Mouse (Mus musculus) layer of hippocampus, postnatal 14 days (tissue): ENCODE data around the gene Gm21987. TPM values are rescaled to one million over a fixed set of nuclear protein-coding genes. Genes with fewer than 3 reads are reported as not detected.

Experiments used
- DNase-seq, 2 experiments: peaks; one replicate each; pipeline ENCODE4 v3.0.0; 2021 to 2022; ENCODE audit warnings: low spot score in 2 of 2, mixed read lengths in 1 of 2
- total RNA-seq, 2 experiments: library from RNA; stranded (reverse); gene quantifications; 2 replicates each; pipeline ENCODE4 v1.2.3; 2021

Gm21987 gene
- total RNA-seq, 2 experiments from 2014 or later: not detected

DNA sequence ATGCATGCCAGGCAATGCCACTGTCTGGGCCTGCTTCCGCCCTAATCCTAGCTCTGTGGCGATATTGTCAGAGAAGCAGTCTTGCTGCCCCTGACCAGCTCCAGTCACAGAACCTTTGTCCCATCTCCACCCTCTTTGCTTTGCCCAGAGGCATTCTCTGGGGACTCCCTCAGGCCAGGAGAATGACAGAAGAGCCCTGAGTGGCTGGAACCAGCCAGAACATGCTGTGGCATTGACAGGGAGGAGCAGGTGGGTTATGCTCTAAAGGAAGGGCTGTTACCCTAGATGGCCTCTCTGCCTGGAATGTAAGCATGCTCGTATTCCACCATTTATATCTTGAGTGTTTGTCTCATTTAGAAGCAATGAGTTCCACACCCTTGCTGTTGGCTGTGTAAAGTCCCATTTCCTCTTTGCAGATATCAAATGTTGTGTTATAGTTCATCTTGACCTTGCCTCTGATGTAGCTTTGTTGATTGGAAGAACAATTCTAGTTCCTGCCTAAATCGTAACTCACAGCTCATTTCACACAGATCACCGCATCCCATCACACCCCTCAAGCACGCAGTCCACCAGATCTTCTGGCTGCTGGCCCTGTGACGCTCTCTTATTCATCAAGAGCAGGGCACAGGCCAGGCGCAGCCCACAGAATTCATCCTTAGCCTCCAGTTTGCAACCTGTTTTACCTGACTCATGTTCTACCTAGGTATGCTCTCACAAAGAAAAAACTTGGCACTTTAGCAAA, 24.0 kb downstream of the Gm21987 start:
- no peak for DNase-seq

DNA sequence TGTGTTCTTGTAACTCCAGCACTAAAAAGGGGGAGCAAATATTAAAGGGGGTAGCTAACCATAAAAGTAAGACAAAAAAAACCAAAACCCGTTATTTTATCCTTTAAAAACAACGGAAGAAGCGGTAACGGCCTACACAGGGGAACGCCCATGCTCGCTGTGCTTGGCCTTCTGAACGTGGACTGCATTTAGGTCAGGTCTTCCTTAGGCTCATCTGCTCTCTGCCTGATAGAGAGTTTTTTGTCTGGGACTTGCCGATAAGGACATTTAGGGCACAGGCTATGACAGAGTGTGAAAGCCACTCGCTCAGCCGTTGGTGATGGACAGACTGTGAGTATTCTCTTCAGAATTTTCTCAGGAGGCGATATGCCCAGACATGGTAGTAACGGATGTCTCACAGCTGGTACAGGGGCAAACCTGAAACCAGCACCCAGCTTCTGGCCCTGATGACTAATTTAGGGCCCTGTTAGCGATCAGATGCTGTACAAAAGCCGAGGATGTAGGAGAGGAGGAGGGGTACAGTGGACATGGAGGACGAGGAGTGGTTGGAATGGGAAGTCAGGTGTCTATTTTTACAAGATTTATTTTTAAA, 25.0 kb downstream of the Gm21987 start:
- no peak for DNase-seq

DNA sequence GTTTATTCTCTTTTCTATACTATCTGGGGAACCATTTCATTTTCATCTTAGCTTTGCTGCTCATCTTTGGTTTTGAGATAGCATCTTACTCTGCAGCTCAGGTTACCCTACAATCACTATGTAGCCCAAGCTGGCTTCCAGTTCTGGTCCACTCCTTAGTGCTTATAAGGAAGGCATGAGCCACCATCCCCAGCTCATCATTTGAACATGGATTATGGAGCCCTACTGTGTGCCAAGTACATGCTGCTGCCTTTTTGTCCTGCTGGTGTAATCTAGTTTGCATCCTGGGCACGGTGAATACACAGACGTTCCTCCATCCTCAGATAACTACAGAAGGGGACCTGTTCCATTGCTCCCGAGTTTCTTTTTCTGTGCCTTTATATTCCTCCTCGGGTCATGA, 26.0 kb downstream of the Gm21987 start:
- DNase-seq: no peak

DNA sequence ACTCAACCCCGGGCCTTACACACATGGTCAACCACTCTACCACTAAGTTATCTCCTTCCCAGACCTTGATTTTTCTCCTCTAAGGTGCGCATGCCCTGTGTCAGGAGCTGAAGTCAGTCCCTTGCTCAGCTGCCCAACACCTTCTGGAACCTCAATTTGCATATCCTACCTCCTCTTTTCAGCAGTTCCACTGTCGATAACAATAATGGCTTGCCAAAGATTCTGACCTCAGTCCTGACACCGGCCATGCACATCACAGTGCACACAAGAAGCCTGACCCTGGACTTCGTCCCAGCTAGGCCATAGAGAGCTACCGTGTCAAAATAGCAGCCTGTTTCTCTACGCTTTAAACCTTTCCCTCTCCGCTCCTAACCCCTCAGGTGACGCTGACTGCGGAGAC, 26.6 kb downstream of the Gm21987 start:
- no peak for DNase-seq

DNA sequence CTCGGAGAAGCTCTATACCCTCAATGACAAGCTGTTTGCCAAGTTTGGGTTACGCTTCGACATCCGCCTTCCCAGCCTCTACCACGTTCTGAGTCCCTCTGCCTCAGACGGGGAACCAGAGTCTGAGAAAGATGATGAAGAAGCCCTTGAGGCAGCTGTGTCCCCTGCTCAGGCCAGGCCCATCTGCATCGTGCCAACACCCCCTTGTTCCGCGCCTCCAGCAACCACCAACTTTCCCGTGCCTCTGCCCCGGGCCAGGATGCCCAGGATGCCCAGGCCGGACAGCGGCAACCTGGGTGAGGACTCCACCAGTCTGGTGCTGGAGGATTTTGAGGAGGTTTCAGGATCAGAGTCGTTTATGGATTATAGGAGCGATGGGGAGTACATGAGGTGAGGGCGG, 27.1 kb downstream of the Gm21987 start:
- DNase-seq: no peak

DNA sequence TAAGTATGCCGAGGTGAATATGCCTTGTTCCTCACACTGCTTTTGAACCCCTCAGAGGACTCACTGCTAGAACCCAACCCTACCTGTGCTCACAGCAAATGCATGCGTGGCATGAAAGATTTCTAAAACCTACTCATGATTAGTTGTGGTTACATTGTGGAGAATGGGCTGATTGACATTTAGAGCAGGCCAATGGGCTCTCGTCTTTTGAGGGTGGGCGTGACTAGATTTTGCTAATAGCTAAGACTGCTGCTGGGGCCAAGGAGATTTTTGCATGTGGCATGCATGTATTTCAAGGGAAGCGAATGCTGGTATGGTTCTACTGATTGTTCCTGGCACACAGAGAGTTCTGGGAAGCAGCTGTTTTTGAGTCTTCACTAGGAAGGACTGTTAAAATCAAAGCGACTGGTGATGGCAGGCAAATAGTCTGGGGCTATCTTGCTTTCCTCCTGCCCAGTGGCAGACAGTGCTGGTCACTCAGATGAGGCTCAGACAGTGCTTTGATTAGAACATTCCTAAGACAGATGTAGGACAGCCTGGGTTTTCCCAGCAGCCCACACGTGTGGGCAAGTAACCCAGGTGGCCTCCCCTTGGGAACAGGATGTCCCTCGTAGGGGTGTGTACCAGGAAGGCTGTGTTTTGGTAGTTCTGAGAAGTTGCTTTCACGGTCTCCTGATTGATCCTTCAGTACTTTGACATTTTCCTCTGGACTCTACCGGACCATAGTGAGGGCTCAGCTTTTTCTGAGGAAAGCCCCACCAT, 27.7 kb downstream of the Gm21987 start:
- no peak for DNase-seq

DNA sequence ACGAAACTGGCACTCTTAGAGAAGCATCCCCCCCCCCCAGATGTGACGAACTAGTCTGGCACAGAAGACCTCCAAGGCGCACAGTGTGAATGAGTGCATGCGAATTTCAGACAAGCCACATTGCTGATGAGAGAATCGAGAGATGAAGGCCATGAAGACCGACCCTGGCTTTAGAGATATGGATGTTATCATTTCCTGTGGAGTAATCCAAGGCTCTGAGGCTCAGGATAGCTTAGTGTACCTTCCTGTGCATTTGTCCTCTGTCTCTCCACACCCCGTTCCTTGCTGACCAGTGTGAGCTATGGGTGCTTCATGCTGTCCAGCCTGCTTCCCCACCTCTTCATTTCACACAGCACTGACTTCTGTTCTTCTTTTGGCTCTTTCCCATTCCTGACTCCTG, 28.3 kb downstream of the Gm21987 start:
- no peak for DNase-seq

DNA sequence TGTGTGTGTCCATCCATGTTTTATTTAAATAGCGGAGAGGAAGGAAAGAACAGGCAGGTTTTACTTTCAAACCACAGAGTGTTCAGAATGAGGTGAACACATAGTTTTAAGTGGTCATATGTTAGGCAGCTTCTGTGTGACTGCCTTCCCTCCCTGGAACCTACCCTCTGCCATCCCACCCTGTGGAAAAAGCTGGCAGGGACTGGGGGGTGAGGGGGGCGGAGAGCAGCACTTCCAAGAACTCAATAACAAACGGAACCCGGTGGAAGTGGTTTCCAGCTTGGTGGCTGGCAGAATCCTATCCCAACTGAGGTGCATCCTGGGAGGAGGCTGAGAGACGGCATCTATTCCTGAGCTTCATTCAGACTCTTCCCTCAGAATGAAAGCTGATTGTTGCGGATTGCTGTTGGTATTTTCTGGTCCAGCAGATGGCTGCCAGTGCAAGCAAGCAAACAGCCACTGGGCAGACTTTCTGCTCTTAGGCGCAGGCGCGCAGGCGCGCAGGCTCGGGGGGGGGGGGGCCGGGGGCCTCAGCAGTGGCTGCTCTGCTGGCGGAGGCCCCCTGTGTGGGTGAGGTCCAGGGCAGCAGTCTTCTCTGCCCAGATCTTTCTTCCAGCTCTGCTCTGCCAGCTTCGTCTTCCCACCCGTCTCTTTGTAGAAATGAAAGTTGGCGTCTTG, 29.5 kb downstream of the Gm21987 start:
- DNase-seq: peak; percentile 69 to 71

DNA sequence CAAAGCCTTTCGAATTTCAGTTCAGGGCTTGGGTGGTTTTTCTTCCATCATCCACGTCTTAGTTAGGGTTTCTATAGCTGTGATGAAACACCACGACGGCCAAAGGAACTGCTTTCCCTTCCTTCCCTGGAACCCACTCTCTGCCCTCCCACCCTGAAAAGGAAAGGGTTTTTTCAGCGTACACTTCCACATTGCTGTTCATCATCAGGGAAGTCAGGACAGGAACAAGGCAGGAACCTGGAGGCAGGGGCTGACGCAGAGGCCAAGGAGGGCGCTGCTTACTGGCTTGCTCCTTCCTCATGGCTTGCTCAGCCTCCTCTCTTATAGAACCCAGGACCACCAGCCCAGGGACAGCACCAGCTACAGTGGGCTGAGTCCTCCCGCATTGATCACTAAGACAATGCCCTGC, 30.0 kb downstream of the Gm21987 start:
- DNase-seq: no peak

DNA sequence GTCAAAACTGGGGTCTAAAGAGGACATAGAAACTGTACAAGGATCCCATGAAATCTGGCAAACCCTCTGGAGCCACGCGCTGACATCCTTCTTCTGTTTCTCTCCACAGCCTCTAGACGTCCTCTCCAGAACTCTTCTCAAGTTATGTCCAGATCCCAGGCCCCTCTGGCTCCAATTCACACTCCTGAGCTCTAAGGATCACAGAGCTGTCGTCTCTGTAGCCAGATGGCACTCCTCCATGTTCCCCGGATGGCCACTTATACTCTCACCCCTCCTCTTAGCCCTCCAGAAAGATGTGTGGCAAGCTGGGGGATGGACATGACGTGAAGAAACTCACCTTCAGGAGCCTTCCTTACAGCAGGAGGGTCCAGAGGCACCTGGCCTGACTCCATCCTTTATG, 30.7 kb downstream of the Gm21987 start:
- DNase-seq: no peak

DNA sequence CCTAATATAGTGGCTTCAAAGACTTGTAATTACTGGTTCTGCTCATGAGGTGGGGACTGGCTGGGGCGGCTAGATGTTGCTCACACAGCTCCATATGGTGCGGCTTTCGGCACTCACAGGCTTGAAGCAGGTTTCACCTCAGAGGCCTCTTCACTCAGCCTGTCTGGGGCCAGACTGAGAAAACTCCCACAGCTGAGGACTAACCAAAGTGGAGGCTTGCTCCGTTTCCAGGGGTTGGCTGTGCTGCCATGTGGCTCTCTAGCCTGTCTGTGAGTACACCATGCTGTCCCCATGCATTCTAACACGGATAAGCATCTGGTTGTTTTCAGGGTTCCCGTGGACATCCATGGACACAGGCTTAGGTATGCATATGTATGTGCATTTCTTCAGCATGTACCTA, 31.8 kb downstream of the Gm21987 start:
- no peak for DNase-seq

DNA sequence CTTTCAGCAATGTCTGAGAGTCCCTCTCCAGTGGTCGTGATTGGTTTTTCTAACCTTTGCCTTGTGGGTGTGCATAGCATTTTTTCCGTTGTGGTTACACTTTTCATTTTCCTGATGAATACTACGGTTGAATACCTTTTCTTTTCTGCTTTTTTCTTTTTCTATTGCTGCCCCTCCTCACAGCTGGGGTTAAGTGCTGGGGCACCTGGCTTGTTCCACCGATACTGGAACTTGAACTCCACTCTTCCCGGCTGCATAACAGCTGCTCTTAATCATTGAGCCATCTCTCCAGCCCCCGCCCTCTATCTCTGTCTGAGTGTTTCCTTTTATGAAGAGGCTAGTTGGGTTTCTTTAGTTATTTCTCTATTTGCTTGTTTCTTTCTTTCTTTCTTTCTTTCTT, 32.2 kb downstream of the Gm21987 start:
- no peak for DNase-seq

DNA sequence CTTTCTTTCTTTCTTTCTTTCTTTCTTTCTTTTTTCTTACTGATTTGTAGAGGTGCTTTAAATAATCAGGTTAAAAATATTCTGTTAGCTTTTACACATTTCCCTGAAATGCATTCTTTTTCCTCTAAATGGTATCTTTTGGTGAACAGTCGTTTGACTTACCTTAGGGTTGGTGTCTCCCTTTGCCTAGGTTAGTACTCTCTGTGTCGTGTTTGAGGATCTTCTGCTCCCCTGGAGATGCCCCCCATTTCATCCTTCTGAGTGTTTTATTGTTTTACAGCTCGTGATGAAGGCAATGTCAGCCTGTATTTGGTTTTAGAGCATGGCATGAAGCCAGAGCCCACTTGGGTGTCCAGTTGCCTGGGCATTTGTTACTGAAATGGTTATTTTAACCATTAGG, 32.7 kb downstream of the Gm21987 start:
- DNase-seq: no peak

DNA sequence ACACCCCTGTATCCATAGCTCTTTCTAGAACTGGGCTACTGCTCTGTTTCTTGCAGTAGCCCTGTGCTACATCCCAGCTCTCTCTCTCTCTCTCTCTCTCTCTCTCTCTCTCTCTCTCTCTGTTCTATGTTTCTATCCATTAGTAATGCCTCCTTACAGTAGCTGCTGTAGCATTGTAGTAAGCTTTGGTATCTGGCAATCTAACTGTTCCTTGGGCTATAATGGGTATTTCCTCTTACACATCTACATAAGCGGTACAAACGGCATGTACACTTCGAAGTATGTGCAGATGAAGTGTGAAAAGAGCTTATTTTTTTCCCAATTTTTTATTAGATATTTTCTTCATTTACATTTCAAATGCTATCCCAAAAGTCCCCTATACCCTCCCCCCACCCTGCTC, 33.1 kb downstream of the Gm21987 start:
- DNase-seq: no peak

DNA sequence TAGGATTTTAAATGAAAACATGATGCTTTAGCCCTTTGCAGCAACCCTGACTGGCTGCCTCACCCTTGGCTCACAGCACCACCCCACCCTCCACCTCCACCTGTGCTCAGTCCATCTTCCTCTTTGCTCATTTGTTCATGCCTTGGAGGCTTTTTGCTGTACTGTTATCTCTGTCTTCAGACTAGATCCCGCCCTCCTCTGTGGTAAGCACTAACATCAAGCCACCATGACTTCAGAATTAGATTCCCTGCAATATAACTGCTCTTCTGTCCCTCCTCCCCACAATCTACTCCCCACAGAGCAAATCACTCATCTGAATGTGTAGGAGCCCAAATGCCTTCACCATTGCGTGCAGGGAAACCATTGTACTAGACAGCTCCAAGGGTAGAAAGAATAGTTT, 36.8 kb downstream of the Gm21987 start:
- DNase-seq: no peak

DNA sequence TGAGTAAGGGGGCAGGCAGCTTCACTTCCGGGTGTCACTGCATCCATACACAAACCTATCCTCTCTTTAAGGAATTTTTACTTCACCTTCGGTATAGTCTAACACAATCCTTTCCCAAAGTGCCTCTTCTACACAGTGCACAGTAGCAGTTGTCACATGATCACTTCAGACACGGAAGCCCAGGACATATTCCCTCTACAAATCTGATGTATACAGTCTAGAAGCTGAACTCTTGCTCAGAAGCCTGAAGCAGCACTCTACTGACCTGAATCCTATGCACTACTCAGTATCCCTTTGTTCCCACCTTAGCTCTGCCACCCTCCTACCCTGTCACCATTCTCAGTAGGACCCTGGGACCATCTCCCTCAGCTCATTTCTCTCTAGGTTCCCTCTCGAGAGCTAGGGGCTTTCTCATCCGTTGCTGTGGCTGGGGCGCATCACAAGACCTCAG, 38.4 kb downstream of the Gm21987 start:
- no peak for DNase-seq

DNA sequence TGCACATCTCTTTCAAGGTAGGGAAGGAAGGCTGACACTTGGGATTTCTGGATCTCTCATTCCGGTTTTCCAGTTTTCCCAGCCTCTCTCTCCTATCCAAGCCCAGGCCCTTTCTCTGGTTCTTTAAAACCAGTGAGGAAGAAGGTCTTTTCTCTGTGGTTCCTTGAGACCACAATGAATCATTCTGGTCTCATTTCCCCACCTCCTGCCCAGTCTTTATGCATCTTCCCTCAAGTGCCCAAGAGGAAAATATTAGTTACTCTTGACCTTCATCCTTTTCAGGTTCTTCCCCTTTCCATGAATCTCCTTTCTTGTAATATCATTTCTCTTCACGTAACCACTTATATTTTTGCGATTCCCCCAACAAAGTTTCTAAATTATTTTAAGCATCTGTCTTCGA, 38.9 kb downstream of the Gm21987 start:
- no peak for DNase-seq

DNA sequence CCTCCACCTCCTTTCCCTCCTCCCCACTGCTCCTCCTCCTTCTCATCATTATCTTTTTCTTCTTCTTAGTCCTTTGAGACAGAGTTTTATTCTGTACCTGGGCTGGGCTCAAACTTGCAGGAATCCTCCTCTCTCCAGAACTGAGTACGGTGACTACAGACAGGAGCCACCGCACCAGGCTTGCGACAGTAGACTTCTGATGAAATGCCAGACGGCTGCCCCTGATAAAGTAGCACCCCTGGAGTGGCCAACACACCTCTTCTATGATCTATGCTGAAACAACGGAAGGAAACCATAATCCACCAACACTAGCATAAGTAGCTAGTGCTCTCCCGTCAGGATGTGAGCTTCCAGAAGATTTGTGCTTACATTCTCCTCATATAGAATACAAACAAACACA, 40.5 kb downstream of the Gm21987 start:
- no peak for DNase-seq

DNA sequence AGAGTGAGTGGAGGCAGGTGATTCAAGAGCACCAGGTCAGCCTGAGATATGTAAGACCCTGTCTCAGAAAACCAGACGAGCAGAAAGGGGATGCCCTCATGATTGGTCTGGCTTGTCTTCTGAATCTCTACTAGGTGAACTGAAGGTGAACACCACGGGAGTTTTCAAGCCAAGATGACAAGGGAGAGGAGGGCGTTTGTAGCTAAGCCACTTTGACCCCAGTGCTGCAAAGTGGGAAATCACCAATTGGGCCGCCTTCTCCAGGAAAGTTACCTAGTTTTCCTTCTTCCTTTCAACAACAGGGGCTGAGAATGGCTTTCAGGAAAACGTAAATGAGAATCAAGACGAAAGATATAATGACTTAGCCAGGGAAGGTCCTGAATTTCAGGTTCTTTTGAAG, 41.9 kb downstream of the Gm21987 start:
- no peak for DNase-seq

DNA sequence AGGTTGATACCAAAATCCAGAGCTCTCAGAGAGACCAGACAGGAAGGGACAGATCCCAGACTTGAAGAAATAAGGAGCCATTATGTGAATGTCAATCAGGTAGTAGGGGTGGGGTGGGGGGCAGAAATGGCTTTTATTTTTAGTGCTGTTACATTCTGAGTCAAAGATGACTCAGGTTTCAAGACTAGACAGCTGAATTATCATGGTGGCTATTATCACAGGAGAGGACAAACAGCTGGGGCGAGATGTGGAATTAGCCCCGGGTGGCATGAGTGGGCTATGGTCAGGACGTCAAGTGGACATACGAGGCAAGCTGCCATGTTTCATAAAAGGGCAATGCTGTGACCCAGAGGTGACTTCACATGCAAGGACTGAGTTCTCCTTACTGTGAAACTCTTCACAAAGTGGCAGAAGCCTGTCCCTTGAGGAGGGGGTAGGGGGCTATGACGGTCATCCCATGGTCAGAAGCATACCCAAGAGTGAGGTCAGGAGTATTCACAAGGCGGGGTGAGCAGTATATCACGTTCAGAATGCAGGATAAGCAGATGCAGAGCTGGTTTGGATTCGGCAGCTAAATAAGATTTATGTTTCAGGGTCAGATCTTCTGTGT, 42.5 kb downstream of the Gm21987 start:
- DNase-seq: no peak

DNA sequence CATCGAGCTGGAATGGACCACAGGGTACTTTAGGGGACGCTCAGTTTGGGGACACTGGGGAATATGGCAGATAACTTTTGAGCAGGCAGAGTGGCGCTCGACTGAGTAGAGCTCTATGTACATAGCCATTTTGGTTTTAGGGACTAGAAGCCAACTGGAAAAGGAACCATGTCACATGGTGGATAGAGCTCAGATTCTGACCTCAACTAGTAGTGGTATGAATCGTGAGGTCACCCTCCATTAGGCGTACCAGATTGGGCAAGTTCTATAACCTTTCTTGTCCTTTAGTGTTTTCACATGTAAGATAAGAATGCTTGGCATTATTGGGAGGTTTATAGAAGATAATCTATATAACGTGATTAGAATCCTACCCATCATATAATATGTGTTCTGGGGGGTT, 43.5 kb downstream of the Gm21987 start:
- DNase-seq: no peak
